Mouse (Mus musculus) kidney, adult 11 months (tissue): ENCODE data around the gene Elovl7.

Source experiments
- DNase-seq: peaks from one replicate; pipeline ENCODE4 v3.0.0; 2022

Elovl7 gene

DNA sequence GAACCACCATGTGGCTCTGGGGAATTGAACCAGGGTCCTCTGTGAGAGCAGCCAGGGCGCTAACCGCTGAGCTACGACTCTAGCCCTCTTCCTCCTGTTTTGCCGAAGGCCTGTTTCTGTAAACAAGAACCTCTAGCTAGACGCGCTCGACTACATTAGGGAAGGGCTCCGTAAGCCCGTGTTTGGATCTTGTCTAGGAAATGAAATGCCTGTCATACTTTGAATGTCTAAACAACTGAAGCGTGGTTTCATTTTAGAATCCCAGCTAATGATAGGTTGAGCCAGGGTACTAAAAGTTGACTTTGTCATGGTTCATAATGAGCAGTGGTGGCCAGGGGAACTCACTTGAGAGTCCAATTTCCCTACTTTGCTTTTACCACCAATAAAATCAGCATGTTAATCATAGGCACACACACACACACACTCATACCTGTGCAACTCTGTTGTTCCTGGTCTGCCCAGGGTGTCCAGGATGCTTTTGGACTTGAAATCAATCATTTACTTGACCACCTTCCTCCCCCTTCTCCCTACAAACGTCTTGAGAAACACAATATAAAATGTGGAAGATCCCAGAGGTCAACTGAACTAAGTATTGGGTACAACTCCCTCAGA, 31.0 kb downstream of the Elovl7 start:
- peak; percentile 75 for DNase-seq

DNA sequence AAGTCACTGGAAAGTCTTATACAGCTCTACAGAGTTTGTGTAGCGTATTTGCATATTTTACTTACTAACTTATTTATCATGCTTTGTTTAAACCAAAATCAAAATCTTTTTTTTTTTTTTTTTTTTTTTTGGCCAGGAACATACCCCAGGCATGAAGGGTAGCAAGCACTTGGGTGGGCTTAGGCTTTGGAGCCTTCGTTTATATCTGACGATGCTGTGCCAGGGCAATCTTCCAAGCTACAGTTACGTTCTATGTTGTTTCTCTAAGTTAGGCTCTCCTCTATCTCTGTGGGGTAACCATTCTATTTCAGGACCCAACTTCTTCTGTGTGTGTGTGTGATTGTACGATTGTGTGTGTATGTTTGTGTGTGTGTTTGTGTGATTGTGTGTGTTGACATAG, 36.9 kb downstream of the Elovl7 start:
- DNase-seq: no peak

GRCm38 (mm10) chr13:108253977-108254376, 39.8 kb downstream of the Elovl7 start:
- DNase-seq: no peak

DNA sequence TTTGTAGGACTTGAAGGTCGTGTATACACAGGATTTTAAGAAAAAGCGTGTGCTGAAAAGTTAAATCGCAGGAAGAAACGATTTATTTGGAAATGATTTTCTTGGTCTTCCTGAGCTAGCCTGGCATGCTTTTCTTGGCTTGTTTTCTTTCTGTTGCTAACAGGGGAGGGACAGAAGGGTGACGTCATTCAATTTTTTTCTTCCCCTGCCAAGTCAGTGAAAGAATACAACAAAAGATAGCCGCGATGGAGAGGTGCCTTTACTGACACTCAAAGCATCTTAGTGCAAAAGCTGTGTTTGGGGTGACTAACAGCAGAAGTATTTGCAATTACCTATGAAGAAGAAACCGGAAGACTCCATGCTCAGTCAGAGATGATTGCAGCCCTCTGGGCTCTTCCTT, 48.8 kb downstream of the Elovl7 start:
- no peak for DNase-seq

DNA sequence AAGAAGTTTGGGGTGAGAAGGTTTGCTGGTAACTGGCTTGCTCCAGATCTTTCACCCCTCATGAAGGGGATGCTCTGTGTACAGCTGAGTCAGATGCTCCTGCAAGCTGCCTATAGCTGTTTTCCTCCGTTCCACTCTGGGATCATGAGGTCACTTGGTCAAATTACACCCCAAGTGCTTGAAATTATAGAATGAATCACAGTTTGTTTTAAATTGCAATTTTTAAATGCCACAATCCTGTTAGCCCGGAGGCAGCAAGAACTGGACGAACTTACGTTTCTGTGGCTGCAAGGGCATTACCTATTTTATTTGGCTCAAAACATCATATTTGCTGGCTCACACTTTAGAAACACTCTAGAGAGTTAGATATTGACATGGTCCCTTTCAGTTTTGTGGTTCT, 51.2 kb downstream of the Elovl7 start:
- DNase-seq: no peak

DNA sequence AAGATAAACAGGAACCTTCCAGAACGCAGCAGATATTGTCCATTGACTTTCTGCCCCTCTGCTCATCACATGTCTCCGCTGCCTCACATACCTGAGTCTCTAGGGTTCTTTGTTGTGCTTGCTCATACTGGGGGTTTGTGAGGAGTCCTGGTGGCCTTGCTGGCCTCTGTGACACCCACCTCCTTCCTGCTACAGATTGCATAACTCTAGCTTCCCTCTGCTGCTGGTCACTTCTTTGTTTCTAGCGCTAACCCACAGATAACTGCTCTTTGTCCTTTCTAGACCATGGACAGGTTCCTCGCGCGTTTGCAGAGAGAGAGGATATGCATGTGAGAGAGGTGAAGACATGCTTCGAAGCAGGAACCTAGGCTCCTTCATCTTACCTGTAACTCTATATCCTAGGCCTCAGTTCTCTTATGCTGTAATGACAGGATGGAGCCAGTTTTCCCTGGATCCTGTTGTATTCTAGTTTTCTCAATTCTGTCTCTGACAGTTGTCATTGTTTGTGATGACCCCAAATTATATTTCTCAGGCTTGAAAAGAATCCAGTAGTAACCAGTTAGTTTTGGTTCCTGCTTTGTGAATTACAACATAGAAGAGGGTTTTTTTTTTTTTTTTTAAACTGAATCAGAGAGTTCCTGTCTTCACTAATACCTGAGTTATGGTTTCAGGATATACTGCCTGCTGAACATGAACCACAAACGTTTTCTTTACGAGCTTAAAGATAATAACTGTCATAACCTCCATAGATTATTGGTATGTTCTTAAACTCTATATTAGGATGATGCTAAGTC, 53.8 kb downstream of the Elovl7 start:
- no peak for DNase-seq

DNA sequence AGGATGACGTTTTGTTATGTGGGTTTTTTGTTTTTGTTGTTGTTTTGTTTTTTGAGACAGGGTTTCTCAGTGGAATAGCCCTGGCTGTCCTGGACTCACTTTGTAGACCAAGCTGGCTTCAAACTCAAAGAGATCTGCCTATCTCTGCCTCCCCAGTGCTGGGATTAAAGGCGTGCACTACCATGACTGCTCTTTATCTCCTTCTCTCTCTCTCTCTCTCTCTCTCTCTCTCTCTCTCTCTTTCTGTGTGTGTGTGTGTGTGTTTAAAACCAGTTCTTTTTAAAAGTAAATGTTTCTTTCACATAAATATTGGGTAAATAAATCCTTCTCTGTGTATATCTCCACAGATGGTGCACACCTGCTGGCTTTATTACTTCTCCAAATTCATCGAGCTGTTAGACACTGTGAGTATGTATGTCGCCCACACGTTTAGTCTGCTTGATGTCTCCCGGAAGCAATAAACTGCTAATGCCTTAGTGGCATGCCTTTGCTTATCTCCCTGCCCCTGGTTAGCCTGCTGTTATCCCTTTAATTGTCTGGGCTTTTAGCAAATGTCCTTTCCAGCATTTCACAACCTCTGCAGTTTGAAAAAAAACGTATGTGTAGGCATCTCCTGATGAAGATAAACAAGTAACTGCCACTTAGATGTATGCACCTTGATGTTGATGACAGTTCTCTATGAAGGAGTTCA, 57.4 kb downstream of the Elovl7 start:
- no peak for DNase-seq

DNA sequence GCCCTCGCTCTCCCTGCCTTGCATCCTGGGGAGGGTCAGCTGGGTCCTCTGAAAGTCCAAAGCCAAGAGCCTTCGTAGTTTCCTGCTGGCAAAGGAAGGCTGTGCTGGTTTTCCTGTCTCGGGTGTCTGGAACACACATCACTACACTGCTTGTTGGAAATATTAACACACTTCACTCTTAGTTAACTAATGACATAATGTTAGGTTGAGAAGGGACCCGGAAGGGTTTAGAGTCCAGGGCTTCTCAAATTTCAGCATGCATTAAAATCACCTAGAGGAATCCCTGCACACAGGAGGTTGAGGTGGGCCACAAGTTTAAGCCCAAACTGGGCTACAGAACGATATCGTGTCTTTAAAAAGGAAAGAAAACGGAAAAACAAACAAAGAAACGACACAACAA, 58.1 kb downstream of the Elovl7 start:
- no peak for DNase-seq

DNA sequence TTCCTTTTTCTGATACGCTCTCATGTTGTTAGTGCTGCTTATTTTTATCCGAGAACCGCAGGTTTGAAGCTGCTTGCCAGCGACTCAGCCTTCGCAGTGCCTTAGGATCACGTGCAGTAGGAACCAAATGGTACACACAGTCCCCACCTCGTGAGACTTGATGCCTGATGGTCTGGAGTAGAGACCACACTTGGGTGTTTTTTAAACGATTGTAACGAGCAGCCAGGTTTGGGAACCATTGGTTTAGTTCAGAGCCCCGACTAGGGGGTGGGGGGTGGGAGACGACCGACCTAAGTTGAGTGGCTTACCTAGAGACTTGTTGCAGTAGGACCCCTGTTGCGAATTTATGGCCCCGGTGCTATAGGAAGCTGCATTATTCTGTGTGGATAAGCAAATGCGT, 58.8 kb downstream of the Elovl7 start:
- DNase-seq: no peak

GRCm38 (mm10) chr13:108273456-108273855, 59.3 kb downstream of the Elovl7 start:
- no peak for DNase-seq

GRCm38 (mm10) chr13:108276561-108276960, 62.4 kb downstream of the Elovl7 start:
- no peak for DNase-seq

- no peak for DNase-seq
These were observed 63.1 kb downstream of the Elovl7 start for GRCm38 (mm10) chr13:108277320-108277719.

- no peak for DNase-seq
These were observed 64.4 kb downstream of the Elovl7 start for GRCm38 (mm10) chr13:108278592-108278991.

DNA sequence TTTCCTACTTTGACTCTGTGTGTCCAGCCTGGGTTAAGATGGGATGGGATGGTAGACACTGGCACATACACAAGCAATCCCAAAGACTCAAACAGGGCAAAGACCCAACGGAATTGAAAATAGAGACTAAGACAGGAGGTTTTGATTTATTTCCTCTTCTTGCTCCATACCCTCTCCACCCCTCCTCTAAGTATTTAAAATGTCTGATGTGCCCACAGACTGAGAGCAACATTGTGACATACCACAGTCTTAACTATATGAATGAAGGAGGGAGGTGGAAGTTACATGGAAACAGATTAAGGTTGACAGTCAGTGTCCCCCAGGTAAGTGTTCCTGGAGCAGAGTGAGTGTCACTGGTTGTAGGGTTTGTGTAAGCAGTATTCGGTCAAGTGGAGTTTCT, 70.1 kb downstream of the Elovl7 start:
- DNase-seq: no peak

GRCm38 (mm10) chr13:108287953-108288352, 73.7 kb downstream of the Elovl7 start:
- no peak for DNase-seq

DNA sequence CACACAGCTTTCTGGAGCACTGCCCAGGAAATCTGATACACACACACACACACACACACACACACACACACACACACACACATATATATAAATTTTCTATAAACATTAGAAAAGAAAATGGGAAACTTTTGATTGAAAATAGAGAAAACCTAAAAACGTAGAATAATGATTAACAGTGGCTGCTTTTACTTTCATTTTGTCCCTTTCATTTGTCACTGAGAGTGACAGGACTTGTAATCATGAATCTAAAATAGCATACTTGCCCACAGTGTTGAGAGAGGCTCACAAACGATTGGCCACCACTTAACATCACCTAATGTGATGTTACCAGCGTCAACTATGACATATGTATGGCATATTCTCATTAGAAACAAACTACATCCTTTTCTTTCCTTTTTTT, 75.2 kb downstream of the Elovl7 start:
- no peak for DNase-seq

GRCm38 (mm10) chr13:108290314-108290713, 76.1 kb downstream of the Elovl7 start:
- DNase-seq: no peak

DNA sequence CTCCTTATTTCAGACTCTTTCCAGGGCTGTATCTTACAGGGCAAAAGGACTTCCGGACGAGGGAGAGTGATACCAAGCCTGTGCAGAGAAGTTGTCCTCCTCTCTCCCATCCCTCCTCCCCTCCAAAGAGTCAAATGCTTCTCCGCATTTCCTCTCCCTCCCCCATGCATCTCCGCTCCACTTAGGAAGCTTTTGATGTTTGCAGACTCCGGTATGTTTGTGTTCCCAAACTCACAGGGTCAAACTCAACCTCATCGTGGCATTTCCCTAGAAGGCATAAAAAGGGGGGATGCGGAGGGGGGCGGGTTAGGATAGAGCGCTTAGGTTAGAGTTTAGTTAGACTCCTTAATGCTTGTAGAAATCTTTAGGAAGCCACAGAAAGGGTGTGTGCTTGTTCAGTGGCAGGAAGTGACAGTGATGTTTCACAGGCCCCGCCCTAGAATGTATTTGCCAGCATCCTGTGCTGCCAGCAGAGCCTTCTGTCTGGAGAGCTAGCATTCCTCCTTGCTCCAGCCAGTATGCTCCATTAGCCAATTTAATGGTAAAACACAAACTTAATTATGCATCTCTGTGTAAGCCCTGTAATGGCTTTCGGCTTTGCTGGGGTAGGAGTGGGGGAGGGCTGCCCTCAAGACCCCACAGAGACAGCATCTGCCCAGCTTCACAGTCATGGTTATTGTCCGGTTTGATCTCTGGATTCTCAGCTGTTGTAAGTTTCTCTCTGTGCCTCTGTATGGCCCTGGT, 83.3 kb downstream of the Elovl7 start:
- DNase-seq: peak; percentile 19

GRCm38 (mm10) chr13:108298241-108298640, 84.0 kb downstream of the Elovl7 start:
- no peak for DNase-seq

DNA sequence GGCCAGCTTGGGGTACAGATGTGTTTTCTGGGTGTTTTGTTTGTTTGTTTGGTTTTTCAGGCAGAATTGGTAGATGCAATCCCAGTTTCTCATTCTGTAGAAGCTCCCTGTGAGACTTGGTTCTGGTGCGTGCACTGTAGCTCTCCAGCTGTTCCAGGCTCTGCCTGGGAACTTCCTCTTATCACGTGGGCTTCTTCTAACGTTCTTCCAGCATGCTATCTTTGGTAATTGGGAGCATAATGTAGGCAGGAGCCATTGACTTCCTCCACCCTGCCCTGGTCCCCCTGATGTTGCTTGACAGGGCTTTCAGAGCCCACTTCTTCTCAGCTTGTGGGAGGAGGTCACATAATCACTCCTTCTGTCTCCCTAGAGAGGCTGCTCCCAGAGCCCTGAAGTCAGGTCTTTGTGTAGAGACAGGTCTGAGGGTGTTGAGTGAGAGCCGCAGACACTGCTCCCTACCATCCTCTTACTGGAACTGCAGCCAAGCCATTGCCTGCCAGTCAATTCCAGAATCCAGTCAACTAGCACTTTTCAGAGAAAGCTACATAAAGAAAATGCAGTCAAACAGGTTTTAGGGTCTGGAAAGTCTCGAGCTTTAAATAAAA, 86.2 kb downstream of the Elovl7 start:
- peak; percentile 29 for DNase-seq

GRCm38 (mm10) chr13:108301411-108301810, 87.2 kb downstream of the Elovl7 start:
- DNase-seq: peak; percentile 27

GRCm38 (mm10) chr13:108302957-108303675, 88.9 kb downstream of the Elovl7 start:
- DNase-seq: no peak
